Mouse (Mus musculus): ENCODE data around the gene Cebpa.

Cebpa gene

GRCm38 (mm10) chr7:35146269-35146668 lies 27.2 kb downstream of the Cebpa start:
- no peak for DNase-seq (ENCODE audit: low spot score in 2 of 2)

- no peak for DNase-seq (ENCODE audit: low spot score in 2 of 2)
Observed at GRCm38 (mm10) chr7:35149616-35150433, 30.7 kb downstream of the Cebpa start.

- DNase-seq (ENCODE audit: low spot score in 2 of 2): no peak
Observed at GRCm38 (mm10) chr7:35150860-35151259, 31.8 kb downstream of the Cebpa start.

GRCm38 (mm10) chr7:35154449-35154848 lies 35.4 kb downstream of the Cebpa start:
- DNase-seq (ENCODE audit: low spot score in 2 of 2): no peak

GRCm38 (mm10) chr7:35156561-35157477 lies 37.7 kb downstream of the Cebpa start:
- DNase-seq (ENCODE audit: low spot score in 2 of 2): no peak

- DNase-seq (ENCODE audit: low spot score in 2 of 2): no peak
Observed at GRCm38 (mm10) chr7:35157512-35157911, 38.4 kb downstream of the Cebpa start.

- no peak for DNase-seq (ENCODE audit: low spot score in 2 of 2)
Observed at GRCm38 (mm10) chr7:35162443-35162842, 43.4 kb downstream of the Cebpa start.

GRCm38 (mm10) chr7:35163600-35163999 lies 44.5 kb downstream of the Cebpa start:
- peak in 1 of 2 experiments; percentile 39 for DNase-seq (ENCODE audit: low spot score in 2 of 2)

- no peak for DNase-seq (ENCODE audit: low spot score in 2 of 2)
Observed at GRCm38 (mm10) chr7:35164131-35164530, 45.0 kb downstream of the Cebpa start.

- no peak for DNase-seq (ENCODE audit: low spot score in 2 of 2)
Observed at GRCm38 (mm10) chr7:35166988-35167387, 47.9 kb downstream of the Cebpa start.

GRCm38 (mm10) chr7:35167925-35168324 lies 48.8 kb downstream of the Cebpa start:
- DNase-seq (ENCODE audit: low spot score in 2 of 2): no peak

GRCm38 (mm10) chr7:35169341-35169740 lies 50.2 kb downstream of the Cebpa start:
- DNase-seq (ENCODE audit: low spot score in 2 of 2): peak; percentile 30 to 92

Measured in left cerebral cortex, adult 9 months (tissue).